Mouse (Mus musculus) adrenal gland, adult 18-20 months (tissue): Measurements from ENCODE around the gene Kctd21. TPM values are rescaled to one million over a fixed set of nuclear protein-coding genes. Genes with fewer than 3 reads are reported as not detected.

Experiments
- DNase-seq, 2 experiments: peaks; one replicate each; pipeline ENCODE4 v3.0.0; 2021 to 2022; ENCODE audit warnings: low spot score in 2 of 2
- total RNA-seq, 2 experiments: library from RNA; stranded (reverse); gene quantifications; 1 replicate in 1 of 2; 2 replicates in 1 of 2; pipeline ENCODE4 v1.2.3; 2021

Kctd21 gene
- total RNA-seq, 2 experiments from 2014 or later, result 10.6 to 11.5 TPM

DNA sequence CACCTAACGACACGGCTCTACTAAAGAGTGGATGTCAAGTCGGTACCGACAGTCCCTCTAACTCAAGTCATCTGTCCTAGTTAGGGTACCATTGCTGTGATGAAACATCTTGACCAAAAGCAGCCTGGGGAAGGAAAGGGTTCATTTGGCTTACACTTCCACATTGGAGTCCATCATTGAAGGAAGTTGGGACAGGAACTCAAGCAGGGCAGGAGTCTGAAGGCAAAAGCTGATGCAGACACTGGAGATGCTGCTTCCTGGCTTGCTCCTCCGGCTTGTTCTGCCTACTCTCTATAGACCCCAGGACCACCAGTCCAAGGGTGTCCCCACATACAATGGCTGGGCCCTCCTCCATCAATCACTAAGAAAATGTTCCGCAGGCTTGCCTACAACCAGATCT lies 16.5 kb upstream of the Kctd21 start:
- no peak for DNase-seq

DNA sequence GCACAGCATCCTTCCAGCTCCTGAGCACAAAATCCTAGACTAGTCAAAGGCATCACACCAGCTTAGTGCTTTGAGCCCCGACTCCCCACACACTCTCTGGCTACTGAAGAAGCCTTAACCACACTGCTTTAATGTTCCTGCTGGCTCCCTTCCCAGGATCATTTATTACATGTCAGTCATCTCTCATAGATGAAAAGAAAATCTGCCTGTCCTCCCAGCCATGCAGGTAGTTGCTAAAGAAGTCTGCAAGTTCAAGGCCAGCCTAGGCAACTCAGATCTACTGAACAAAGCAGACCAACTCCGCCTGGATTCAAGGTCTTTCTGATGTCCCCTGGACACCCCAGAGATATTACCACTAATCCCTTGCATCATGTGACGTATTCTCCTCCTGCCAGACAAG lies 14.4 kb upstream of the Kctd21 start:
- DNase-seq, result no peak

- DNase-seq, result no peak
Observed at GRCm38 (mm10) chr7:97324342-97324741, 7.8 kb upstream of the Kctd21 start.

DNA sequence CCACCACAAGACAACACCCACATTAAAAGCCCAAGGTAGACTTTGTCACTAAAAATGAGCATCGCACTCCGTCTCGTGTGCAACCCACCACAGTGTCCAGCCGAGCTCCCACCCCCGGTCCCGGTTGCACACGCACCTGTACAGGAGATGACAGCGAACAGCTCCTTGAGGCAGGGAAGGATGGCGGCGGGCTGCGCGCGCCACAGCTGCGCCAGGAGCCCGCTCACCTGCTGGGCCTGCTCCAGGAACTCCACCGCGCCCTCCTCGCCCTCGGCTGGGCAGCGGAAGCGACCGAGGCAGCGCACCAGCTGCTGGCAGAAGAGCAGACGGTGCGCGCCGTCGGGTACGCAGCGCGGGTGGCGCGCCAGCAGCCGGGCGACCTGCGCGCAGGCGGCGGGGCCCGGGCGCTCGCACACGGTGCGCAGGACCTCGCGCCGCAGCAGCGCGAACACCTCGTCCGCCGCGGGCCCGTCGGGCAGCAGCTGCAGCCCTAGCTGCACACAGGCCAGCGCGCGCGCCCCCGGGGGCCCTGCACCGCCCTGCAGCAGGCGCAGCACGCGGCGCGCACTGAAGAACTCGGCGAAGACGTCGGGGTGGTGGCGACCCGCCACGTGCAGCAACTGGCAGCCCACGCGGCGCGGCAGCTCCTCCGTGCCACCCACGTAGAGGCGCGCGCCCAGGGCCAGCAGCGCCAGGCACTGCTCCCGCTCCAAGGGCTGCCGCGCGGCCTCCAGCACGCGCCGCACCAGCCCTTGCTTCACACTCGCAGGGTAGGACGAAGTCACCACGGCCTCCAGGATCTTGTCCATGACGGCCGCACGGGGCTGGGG lies 6.8 kb upstream of the Kctd21 start:
- DNase-seq, result no peak

DNA sequence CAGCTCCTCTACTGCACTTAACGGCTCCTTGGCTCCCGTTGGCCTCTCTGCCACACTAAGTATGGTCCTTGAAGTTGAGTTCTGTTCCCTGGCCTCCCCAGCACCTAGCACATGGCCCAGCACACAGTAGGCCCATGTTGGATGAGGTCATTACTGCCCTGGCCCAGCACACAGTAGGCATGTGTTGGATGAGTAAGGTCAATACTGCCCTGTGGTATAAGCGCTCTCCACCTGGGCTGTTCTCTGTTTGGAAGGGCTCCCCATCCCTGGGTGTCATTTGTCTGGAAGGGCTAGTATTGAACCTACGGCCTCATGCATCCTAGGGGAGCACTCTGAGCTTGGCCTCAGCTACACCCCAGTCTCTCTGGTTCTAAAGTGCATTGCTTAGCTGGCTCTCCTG lies 4.8 kb upstream of the Kctd21 start:
- no peak for DNase-seq

DNA sequence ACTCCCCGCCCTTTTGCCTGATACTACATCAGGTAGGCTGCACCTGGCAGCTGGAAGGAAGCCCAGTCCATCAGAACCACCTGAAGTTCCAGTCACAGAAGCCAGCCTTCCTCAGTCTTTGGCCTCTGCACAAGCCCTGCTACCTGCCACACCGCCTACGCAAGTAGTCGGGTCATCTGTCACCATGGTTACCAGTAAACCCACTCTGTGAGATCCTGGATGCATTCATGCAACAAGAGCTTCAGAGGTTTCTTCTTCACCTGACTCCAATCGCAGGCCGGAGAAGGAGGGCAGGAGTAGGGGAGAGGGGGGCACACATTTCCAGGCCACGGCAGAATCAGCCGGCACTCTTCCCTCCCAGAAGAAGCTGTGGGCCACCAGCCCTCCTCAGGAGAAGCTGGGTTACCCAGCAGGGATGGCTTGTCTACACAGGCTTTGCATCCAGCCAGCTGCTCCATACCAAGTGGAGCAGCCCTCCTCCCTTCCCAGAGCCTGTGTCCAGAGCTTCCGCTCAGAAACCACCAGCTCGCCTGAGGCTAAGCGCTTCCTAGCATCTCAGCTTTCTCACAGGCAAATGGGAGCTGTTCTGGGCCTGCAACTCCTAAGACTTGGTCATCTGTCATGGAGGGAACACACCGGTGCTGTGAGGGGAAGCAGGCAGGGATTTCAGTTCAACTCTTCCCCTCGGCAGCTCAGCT lies 3.1 kb upstream of the Kctd21 start:
- DNase-seq, result no peak

DNA sequence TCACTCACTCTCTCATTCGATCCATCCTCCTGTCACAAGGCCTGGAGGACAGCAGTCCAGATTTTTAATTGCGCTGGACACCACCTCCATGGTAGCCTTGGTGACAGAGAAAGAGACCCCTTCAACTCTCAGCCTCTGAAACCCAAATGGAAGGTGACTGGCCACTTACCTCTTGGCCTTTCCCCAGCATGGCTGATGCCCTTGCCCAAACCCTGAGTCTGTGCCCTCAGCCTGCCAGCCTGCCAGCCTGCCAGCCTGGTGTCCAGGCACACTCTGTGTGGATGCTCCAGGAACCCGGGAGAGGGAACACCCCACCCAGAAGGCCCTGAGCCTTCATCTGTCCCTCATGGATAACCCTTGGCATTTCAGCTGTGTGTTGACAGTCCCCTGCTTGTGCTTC lies 2.5 kb upstream of the Kctd21 start:
- no peak for DNase-seq

DNA sequence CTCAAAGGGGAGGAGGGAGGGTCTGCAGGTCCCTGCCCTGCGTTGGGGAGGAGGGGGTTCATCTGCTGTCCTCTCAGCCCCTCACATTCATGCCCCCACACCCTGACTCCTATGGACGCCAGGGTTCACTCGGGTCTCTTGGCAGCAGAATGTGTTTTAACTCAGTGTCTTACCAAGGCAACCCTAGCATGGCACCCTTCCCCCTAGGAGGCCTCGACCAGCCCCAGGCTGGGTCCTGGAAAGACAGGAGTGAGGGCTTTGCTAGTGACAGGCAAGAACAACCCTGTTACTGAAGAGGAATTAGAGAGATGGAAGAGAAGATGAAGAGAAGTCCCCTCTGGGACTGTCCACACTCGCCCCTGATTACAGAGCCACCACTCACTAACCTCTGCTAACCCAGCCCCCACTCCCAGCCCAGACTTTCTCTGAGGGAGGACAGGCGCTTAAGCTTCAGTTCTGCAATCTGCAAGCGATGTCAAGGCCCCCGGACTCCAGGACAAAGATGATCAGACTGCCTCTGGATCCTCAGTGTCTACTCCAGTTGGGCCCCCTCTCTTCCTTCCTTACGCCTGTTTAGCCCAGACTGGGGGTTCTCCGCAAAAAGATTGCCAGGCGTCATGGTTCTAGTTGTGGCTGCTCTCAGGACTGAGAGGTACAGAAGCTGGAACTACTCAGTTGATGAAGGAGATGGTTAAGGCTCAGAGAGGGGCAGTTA lies 1.0 kb upstream of the Kctd21 start:
- no peak for DNase-seq

- no peak for DNase-seq
Observed at GRCm38 (mm10) chr7:97332667-97333041, 527 bp downstream of the Kctd21 start.

DNA sequence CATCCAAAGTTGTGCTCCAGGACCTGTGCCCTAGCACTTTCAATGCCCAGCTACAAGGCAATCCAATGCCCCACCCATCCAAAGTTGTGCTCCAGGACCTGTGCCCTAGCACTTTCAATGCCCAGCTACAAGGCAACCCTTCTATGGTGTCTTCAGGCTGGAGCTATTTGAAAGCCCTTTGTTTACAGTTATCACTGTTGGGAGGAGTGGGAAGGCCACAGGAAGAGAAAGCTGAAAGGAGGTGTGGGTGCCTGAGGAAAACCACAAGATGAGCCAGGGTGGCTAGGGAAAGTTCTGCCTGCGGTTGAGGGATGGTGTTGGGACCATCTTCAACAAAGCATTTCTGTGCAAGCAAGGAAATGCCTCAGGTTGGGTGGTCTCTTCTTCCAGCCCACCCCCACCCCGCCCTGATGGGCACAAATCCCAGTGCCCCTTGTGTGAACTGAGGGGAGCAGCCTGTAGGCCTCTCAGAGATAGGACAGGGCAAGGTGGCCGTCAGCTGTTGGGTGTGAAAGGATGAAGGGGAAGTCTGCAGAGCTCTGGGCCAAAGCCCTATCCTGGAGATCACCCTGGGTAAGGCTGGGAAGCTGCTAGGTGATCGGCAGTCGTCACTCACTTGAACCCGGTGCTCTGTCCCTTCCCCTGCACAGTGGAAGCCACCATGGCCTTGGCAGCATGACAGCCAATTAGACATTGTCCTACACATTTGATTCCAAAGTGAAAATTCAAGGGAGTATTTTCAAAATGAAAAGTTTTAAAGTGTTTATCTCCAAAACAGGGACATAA lies 1.2 kb downstream of the Kctd21 start:
- DNase-seq, result no peak

- no peak for DNase-seq
Observed at GRCm38 (mm10) chr7:97334406-97334805, 2.3 kb downstream of the Kctd21 start.

- DNase-seq, result no peak
Observed at GRCm38 (mm10) chr7:97336678-97337077, 4.6 kb downstream of the Kctd21 start.

- DNase-seq, result no peak
Observed at GRCm38 (mm10) chr7:97338593-97338992, 6.5 kb downstream of the Kctd21 start.

- DNase-seq, result no peak
Observed at GRCm38 (mm10) chr7:97339623-97340022, 7.5 kb downstream of the Kctd21 start.

- no peak for DNase-seq
Observed at GRCm38 (mm10) chr7:97340907-97341849, 9.1 kb downstream of the Kctd21 start.

DNA sequence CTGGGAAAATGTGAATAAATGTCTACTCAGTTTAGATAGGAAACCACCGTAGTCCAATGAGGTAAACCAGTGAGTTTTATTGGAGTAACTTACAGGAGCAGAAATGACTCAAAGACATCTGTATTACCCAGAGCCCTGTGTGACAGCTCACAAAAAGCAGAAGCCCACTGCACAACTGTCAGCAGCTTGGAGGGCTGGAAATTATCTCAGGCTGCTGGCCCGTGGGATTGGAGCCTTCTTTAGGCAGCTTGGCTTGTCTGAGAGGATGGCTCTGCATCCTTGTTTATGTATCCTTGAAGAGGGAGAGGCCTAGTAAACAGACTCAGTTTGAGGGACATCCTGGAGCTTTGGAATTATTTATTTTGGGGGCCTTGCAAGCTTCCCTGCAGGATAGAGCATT lies 10.8 kb downstream of the Kctd21 start:
- no peak for DNase-seq

- no peak for DNase-seq
Observed at GRCm38 (mm10) chr7:97344655-97345054, 12.5 kb downstream of the Kctd21 start.

GRCm38 (mm10) chr7:97345229-97345871 lies 13.2 kb downstream of the Kctd21 start:
- no peak for DNase-seq

DNA sequence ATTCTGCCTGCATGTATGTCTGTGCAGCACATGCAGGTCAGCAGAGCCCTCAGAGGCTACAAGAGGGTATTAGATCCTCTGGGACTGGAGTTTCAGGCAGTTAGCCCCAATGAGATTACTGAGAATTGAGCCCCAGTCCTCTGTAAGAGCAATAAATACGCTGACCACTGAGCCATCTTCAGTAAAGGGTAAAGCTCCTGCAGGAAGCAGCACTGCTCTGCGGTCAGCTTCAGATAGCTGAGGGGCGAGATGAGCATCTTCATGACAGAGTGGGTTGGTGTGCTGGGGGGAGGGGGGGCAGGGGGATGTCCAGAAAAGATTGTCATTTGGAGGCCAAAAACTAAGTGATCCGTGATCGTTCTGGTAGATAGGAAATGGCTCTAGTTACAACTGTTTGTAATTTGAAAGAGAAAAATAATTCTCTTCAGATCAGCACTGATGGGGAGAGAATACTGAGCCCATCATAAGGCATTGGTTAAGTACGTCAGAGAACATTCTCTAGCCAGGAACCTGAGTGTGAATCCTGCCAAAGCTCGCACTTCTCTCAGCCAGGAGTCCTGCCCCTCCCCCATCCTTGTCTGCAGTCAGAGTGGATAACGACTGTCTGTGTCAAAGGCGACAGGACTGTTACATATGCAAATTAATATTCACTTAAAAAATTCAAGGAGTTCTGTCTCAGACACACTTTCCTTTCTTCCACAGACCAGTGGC lies 14.1 kb downstream of the Kctd21 start:
- DNase-seq, result no peak
